Mouse (Mus musculus) MEL-GATA-1-ER (cell line): ENCODE results near the gene Aff2.

Source experiments
- DNase-seq: peaks from one replicate; pipeline ENCODE4 v3.0.0-alpha.2; 2012; ENCODE audit warnings: low read depth; ENCODE audit errors: extremely low read depth

Gene Aff2

DNA sequence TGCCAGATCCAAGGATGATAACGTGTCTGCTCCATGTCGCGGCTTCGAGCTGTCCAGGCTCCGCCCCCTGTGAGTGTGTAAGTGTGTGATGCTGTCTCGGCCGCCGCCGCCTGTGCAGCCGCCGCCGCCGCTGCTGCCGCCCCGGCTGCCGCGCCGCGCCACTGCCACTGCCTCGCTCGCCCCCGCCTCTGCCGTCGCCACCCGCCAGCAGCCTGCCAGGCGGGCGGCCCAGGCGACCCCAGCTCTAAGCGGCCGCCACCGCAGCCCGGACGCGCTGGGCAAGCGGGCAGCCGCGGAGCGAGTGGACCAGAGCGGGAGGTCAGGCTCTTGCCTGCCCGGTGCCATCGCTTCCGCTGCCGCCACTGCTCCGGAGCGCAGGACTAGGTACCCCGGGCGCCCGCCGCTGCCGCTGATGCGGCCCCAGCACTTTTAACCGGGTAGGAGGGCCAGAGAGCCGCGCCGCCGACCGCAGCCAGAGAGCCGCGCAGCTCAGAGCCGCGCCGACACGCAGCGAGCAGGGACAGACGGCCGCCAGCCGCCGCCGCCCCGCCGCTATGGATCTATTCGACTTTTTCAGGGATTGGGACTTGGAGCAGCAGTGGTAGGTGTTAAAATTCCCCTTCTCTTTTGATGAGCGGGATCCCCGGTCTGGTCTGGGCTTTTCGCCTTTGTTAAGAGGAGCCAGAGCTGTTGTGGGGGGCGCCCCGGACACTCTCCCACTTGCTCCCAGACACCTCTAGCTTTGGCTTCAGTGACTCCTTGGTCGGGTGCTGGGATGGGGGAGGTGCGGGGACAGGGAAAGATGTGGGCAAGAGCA lies at the start of gene Aff2:
TSS of gene Aff2 (plus strand) at position 57 of the 817 bp plus-strand sequence.
- no peak for DNase-seq

GRCm38 (mm10) chrX:69337296-69337695 lies 22.8 kb upstream of the Aff2 start:
- no peak for DNase-seq

DNA sequence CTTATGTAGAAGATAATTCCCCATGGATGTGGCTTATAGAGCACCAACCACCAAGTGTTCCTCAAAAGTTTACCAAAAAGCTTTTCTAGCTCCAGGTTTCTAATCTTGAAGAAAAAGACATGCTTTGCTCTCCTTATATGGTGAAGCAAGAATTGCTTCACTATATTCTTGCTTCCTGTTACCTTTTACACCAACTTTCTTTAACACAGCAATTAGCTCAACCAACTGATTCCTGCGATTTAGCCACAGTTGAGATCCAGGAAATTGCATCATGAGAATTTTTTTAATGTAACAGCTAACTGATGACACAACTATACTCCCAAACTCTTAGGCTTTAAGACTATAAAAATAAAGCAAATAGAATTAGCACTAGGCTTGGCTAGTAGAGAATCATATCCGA lies 4.5 kb upstream of the Aff2 start:
- DNase-seq: no peak

GRCm38 (mm10) chrX:69359360-69359759 lies 734 bp upstream of the Aff2 start:
- DNase-seq: no peak

- no peak for DNase-seq
These were observed 233 bp upstream of the Aff2 start for GRCm38 (mm10) chrX:69359885-69360237.

DNA sequence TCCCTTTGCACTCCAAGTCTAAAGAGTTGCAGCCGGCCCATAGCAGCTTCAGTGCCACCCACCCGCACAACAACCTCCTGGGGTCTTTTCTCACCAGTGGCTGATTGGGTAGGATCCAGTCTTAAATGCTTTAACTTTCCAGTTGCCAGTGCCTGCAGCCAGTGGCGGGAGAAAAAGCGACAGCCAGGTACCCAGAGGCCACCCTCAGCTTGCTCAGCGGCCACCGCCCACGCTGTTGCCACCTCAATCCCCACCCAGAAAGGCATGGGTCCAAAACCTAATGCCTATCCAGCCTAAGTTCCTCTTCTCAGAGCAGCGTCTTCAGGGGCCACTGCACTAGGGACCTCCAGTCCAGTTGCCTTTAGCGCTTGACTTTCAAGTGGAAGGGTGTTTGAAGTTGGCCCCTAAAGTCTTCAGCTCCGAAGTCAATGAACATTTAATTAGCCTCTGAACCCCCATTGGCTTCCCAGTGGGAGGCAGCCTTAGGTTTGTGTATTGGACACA lies 1.0 kb downstream of the Aff2 start:
- no peak for DNase-seq

GRCm38 (mm10) chrX:69364198-69364597 lies 4.1 kb downstream of the Aff2 start:
- no peak for DNase-seq

DNA sequence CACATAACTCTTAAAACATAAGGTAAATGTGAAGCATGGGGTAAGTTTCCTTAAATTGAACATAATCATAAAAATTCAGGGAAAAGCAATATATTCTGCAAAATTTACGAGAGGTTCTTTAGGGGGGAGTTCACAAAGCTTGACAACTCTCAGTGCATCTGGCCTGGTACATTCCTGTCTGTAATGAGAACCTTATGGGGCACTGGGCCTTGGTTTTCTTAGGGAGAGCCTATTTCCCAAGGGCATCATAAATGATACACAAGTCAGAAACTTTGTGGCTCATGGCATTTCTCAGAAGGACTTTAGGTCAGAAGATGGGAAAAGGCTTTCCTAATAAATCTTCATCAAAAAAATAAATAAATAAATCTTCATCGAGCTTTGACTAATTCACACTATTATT lies 13.2 kb downstream of the Aff2 start:
- DNase-seq: no peak

DNA sequence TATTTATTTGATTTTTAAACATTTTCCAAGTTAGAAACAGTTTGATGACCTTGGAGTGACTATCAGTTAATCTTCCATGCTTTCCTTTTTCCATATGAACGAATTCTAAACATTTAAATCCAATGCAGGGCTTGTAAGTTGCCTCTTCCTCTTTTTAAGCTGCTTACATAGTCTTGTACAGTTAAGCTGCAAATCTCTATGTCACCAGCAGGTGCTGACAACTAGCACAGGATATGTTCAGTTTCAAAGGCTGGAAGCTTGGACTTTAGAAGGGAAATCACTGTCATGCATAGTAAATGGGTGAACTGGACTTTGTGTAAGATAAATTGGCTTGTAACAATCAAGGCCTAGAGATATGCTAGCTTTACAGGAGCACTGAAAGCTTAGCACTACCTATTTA lies 29.6 kb downstream of the Aff2 start:
- DNase-seq: peak; percentile 0

GRCm38 (mm10) chrX:69415043-69415442 lies 54.9 kb downstream of the Aff2 start:
- DNase-seq: no peak

GRCm38 (mm10) chrX:69438422-69438821 lies 78.3 kb downstream of the Aff2 start:
- DNase-seq: no peak

GRCm38 (mm10) chrX:69441937-69442336 lies 81.8 kb downstream of the Aff2 start:
- DNase-seq: no peak

GRCm38 (mm10) chrX:69460896-69461295 lies 100.8 kb downstream of the Aff2 start:
- no peak for DNase-seq

- no peak for DNase-seq
These were observed 142.0 kb downstream of the Aff2 start for GRCm38 (mm10) chrX:69502061-69502460.

DNA sequence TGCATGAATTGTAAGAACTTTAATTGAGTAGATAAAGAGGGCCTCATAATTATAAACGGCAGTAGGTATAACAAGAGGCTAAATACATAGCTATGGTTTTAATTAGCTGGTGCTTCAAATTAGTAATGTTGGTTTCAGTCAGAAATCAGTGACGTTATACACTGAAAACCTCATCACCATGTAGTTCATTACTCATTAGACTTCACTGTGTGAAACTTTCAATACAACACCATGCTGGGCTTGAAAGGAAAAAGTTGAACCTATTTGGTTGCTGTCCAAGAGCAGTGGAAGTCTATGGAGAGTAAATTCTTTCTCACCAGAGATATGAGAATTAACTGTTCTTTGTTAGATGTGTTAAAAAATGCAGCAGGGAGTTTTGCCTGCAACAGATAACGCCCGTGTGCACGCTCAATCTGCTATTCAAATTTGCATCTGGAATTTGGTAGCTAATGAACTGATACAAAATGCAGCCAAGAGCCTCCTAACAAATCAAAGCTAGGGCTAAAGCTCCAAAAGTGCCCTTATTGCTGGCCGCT lies 158.0 kb downstream of the Aff2 start:
- no peak for DNase-seq

DNA sequence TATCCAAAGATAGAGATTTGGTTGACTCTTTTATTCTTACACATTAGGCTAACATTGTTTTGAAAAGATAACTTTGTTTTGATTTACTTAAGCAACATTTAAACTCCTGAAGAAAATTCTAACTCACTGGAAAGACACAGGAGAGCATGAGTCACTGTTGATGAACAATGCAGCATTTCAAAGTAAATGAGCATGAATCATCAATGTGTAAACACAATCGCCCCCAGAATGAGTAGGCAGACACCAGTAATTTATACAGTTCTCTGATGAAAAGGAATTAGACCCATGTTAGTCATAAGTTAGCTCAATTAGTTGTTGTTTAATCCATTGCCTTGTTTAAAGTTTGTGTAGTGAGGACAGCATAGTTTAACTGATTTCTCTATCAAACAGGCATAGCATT lies 180.7 kb downstream of the Aff2 start:
- DNase-seq: no peak

- no peak for DNase-seq
These were observed 219.9 kb downstream of the Aff2 start for GRCm38 (mm10) chrX:69579903-69580459.

DNA sequence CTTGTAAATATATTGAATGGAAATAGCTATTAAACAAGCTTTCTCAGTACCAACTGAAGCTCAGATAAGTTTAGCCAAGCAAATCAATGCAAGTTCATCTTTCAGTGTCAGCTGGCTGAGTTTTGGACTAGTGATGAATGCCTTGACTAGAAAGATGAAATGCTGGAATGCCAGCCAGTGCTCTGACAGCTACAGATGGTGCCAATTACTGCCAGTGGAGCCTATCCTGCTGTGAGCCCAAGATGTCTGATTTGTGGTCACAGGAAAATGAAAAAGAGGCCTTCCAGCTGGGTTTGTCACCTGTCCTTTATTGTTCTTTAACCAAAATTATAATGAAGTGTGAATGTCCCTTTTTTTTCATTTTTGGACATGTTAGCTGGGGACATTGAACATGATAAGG lies 248.7 kb downstream of the Aff2 start:
- DNase-seq: no peak

- no peak for DNase-seq
These were observed 302.9 kb downstream of the Aff2 start for GRCm38 (mm10) chrX:69663038-69663437.

DNA sequence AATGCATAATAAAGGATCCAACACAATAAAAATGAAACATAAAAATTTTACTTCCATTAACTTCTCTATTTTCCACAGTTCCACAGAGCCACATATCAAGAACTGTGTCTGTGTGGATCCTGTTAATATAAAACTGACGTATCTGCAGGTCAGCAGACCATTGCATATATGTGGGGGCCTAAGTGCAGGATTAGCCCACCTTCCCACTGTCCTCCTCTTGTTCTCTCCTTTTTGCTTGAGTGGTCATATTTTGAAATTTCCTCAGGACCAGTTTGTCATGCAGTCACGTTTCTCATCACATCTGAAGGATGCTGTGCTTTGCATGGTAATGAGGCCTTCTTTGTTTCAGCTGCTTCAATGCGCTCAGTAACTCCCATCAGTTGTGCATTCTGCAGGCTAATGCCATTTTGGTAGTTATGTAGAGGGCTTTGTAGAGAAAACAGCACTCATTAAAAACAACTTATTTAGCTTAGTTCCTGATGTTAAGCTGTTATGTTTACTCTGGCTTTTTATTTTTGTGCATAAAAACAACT lies 306.1 kb downstream of the Aff2 start:
- DNase-seq: no peak

GRCm38 (mm10) chrX:69675691-69676090 lies 315.6 kb downstream of the Aff2 start:
- no peak for DNase-seq

- DNase-seq: no peak
These were observed 338.7 kb downstream of the Aff2 start for GRCm38 (mm10) chrX:69698840-69699239.
